Mouse (Mus musculus) myocyte (in vitro differentiated cells): Measurements from ENCODE around the gene Esp1.

Source experiments
- E2F4 ChIP-seq: IDR thresholded peaks from one replicate; pipeline ENCODE4 v1.6.1; 2011; ENCODE audit warnings: mild to moderate bottlenecking, control low read depth, moderate library complexity; ENCODE audit not compliant: insufficient read depth
- MAX ChIP-seq: IDR thresholded peaks from one replicate; pipeline ENCODE4 v1.6.1; 2011; ENCODE audit warnings: low read depth, mild to moderate bottlenecking, control low read depth
- POLR2A ChIP-seq: IDR thresholded peaks from one replicate; pipeline ENCODE4 v1.6.1; 2011; ENCODE audit warnings: low read depth, mild to moderate bottlenecking, control low read depth, moderate library complexity; ENCODE audit not compliant: insufficient read length
- REST ChIP-seq: IDR thresholded peaks from one replicate; pipeline ENCODE4 v1.6.1; 2011; ENCODE audit warnings: mild to moderate bottlenecking, control low read depth, moderate library complexity; ENCODE audit not compliant: insufficient read depth, insufficient read length

DNA sequence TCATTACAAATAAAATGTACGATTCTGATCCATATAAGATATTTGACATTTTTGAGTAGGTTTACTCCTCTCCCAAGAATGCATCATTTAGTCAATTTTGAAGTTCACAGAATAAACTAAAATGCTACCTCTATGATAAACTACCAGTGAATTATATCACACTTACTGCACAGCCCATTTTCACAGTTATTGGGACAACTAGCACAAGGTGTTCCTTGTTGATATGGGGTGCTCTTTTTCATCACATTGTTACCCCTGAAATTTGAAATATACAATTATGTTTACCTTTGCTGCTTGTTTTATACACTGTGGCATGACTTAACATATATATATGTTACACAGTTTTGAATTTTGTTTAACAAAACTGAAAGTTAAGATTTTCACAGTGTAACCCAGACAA is 40.2 kb downstream of the Esp1 start:
- TF ChIP-seq POLR2A (no peak), MAX (no peak), REST (no peak), E2F4 (no peak)
